Mouse (Mus musculus) lung, embryonic 16.5 days (tissue): ENCODE measurements at regions not wholly inside any gene's neighbourhood (a gene's known extent, or its start where the extent isn't known, plus 50 kb on each side); places are given as distances from the start of the nearest gene placed in this dataset.

Experiments
- ATAC-seq: fragments of 200-750 bp; cut with Nextera tagmentation; 2 replicates; pipeline ENCODE4 v1.8.0; 2017; ENCODE audit warnings: low read depth, mild to moderate bottlenecking, moderate library complexity
- H3K27ac ChIP-seq: fragments of 300-500 bp; sonication (generic); 2 replicates; pipeline ENCODE4 v1.5.1; 2014; ENCODE audit warnings: mild to moderate bottlenecking, control low read depth, low read length
- H3K27me3 ChIP-seq: fragments of 300-500 bp; sonication (generic); 2 replicates; pipeline ENCODE4 v1.6.1; 2014; ENCODE audit warnings: low read depth, low read length, mixed read lengths; ENCODE audit not compliant: control insufficient read depth, insufficient read depth
- H3K36me3 ChIP-seq: fragments of 300-500 bp; sonication (generic); 2 replicates; pipeline ENCODE4 v1.6.1; 2014; ENCODE audit warnings: low read length; ENCODE audit not compliant: control insufficient read depth, insufficient read depth
- H3K4me1 ChIP-seq: fragments of 300-500 bp; sonication (generic); replicated peaks from 2 replicates; pipeline ENCODE4 v1.6.1; 2014; ENCODE audit warnings: low read length, mixed read lengths; ENCODE audit not compliant: control insufficient read depth, insufficient read depth
- H3K4me2 ChIP-seq: fragments of 300-500 bp; sonication (generic); 2 replicates; pipeline ENCODE4 v1.6.1; 2014; ENCODE audit warnings: low read depth, low read length, control low read depth
- H3K4me3 ChIP-seq: fragments of 300-500 bp; sonication (generic); 2 replicates; pipeline ENCODE4 v1.5.1; 2014; ENCODE audit warnings: mild to moderate bottlenecking, low read length, control low read depth
- H3K9ac ChIP-seq: fragments of 300-500 bp; sonication (generic); 2 replicates; pipeline ENCODE4 v1.6.1; 2014; ENCODE audit warnings: low read length, control low read depth
- H3K9me3 ChIP-seq: fragments of 300-500 bp; sonication (generic); 2 replicates; pipeline ENCODE4 v1.6.1; 2016; ENCODE audit warnings: low read length; ENCODE audit not compliant: control insufficient read depth
- WGBS: fragments of 180-500 bp; shearing (Covaris S2); extraction: QIAGEN DNeasy Blood & Tissue Kit; methylation state at CpG from one replicate; pipeline ENCODE4 v1.1.7; 2014; 5-methylcytosine and 5-hydroxymethylcytosine counted together

- ATAC-seq: no peak
- 86% methylated on average over 2 of the region's 2 CpGs for WGBS
Observed at GRCm38 (mm10) chr16:73317644-73318043, 1009.5 kb downstream of the Robo1 start.

GRCm38 (mm10) chr16:73310096-73310495, 1002.0 kb downstream of the Robo1 start:
- 73% methylated on average over 5 of the region's 5 CpGs for WGBS
- Histone ChIP-seq H3K9ac (no peak overlapping the region), H3K27me3 (no peaks in the 10 kb centered on the region), H3K4me1 (no peaks in the 10 kb centered on the region), H3K27ac (no peak overlapping the region), H3K4me2 (no peak overlapping the region), H3K4me3 (no peak overlapping the region), H3K36me3 (no peaks in the 10 kb centered on the region), H3K9me3 (no peaks in the 10 kb centered on the region)
- no peak for ATAC-seq

More at GRCm38 (mm10) chr16:73317644-73318043, 1009.5 kb downstream of the Robo1 start:
- Histone ChIP-seq H3K4me2 (no peak overlapping the region), H3K36me3 (no peaks in the 10 kb centered on the region), H3K27me3 (no peaks in the 10 kb centered on the region), H3K9ac (no peak overlapping the region), H3K4me1 (no peaks in the 10 kb centered on the region), H3K9me3 (no peaks in the 10 kb centered on the region), H3K27ac (no peak overlapping the region), H3K4me3 (no peak overlapping the region)

- no peak overlapping the region for H3K27ac ChIP-seq
- no peaks in the 10 kb centered on the region for H3K36me3 ChIP-seq
- H3K4me3 ChIP-seq: no peak overlapping the region
- WGBS: 55% methylated on average over 11 of the region's 11 CpGs
- no peaks in the 10 kb centered on the region for H3K4me1 ChIP-seq
- no peaks in the 10 kb centered on the region for H3K27me3 ChIP-seq
- H3K9me3 ChIP-seq: no peaks in the 10 kb centered on the region
- H3K9ac ChIP-seq: no peak overlapping the region
- H3K4me2 ChIP-seq: no peak overlapping the region
- ATAC-seq: no peak
Observed at GRCm38 (mm10) chr16:73279951-73280350, 971.8 kb downstream of the Robo1 start.

- H3K4me3 ChIP-seq: no peak overlapping the region
- no peak overlapping the region for H3K4me2 ChIP-seq
- WGBS: 77% methylated on average over 1 of the region's 1 CpGs
- no peak overlapping the region for H3K27ac ChIP-seq
- no peak for ATAC-seq
- no peak overlapping the region for H3K9ac ChIP-seq
- no peaks in the 10 kb centered on the region for H3K27me3 ChIP-seq
- H3K36me3 ChIP-seq: no peaks in the 10 kb centered on the region
- no peaks in the 10 kb centered on the region for H3K4me1 ChIP-seq
- no peaks in the 10 kb centered on the region for H3K9me3 ChIP-seq
Observed at GRCm38 (mm10) chr16:73259691-73260090, 951.6 kb downstream of the Robo1 start.

GRCm38 (mm10) chr16:73259283-73259682, 951.2 kb downstream of the Robo1 start:
- no peaks in the 10 kb centered on the region for H3K9me3 ChIP-seq
- no peak overlapping the region for H3K4me3 ChIP-seq
- H3K4me2 ChIP-seq: no peak overlapping the region
- no peak for ATAC-seq
- WGBS: 68% methylated on average over 3 of the region's 3 CpGs
- no peaks in the 10 kb centered on the region for H3K4me1 ChIP-seq
- H3K9ac ChIP-seq: no peak overlapping the region
- H3K27ac ChIP-seq: no peak overlapping the region
- H3K36me3 ChIP-seq: no peaks in the 10 kb centered on the region
- no peaks in the 10 kb centered on the region for H3K27me3 ChIP-seq

- no peaks in the 10 kb centered on the region for H3K4me1 ChIP-seq
- no peaks in the 10 kb centered on the region for H3K36me3 ChIP-seq
- no peak for ATAC-seq
- no peak overlapping the region for H3K9ac ChIP-seq
- WGBS: 76% methylated on average over 2 of the region's 2 CpGs
- no peaks in the 10 kb centered on the region for H3K9me3 ChIP-seq
- no peak overlapping the region for H3K4me3 ChIP-seq
- H3K4me2 ChIP-seq: no peak overlapping the region
- H3K27ac ChIP-seq: no peak overlapping the region
- H3K27me3 ChIP-seq: no peaks in the 10 kb centered on the region
Observed at GRCm38 (mm10) chr16:73245073-73245590, 937.0 kb downstream of the Robo1 start.

GRCm38 (mm10) chr16:73230599-73230998, 922.5 kb downstream of the Robo1 start:
- no peak overlapping the region for H3K27ac ChIP-seq
- H3K4me3 ChIP-seq: no peak overlapping the region
- H3K4me2 ChIP-seq: no peak overlapping the region
- no peaks in the 10 kb centered on the region for H3K9me3 ChIP-seq
- H3K36me3 ChIP-seq: no peaks in the 10 kb centered on the region
- no peak overlapping the region for H3K9ac ChIP-seq
- no peaks in the 10 kb centered on the region for H3K27me3 ChIP-seq
- WGBS: 69% methylated on average over 2 of the region's 2 CpGs
- no peaks in the 10 kb centered on the region for H3K4me1 ChIP-seq
- no peak for ATAC-seq

GRCm38 (mm10) chr16:73217555-73217954, 909.4 kb downstream of the Robo1 start:
- Histone ChIP-seq H3K9ac (no peak overlapping the region), H3K27me3 (no peaks in the 10 kb centered on the region), H3K27ac (no peak overlapping the region), H3K4me2 (no peak overlapping the region), H3K4me1 (no peaks in the 10 kb centered on the region), H3K36me3 (no peaks in the 10 kb centered on the region), H3K9me3 (no peaks in the 10 kb centered on the region), H3K4me3 (no peak overlapping the region)
- WGBS: 80% methylated on average over 4 of the region's 4 CpGs
- ATAC-seq: no peak

GRCm38 (mm10) chr16:73203542-73203941, 895.4 kb downstream of the Robo1 start:
- Histone ChIP-seq H3K36me3 (no peaks in the 10 kb centered on the region), H3K4me2 (no peak overlapping the region), H3K4me1 (no peaks in the 10 kb centered on the region), H3K9me3 (no peaks in the 10 kb centered on the region), H3K4me3 (no peak overlapping the region), H3K9ac (no peak overlapping the region), H3K27me3 (no peaks in the 10 kb centered on the region), H3K27ac (no peak overlapping the region)
- no peak for ATAC-seq
- 82% methylated on average over 11 of the region's 11 CpGs for WGBS

GRCm38 (mm10) chr16:73200991-73201390, 892.9 kb downstream of the Robo1 start:
- WGBS: 70% methylated on average over 3 of the region's 3 CpGs
- H3K9ac ChIP-seq: no peak overlapping the region

More at GRCm38 (mm10) chr16:73200991-73201390, 892.9 kb downstream of the Robo1 start:
- Histone ChIP-seq H3K4me1 (no peaks in the 10 kb centered on the region), H3K4me2 (no peak overlapping the region), H3K36me3 (no peaks in the 10 kb centered on the region), H3K27ac (no peak overlapping the region), H3K4me3 (no peak overlapping the region), H3K27me3 (no peaks in the 10 kb centered on the region), H3K9me3 (no peaks in the 10 kb centered on the region)
- no peak for ATAC-seq
